Mouse (Mus musculus): ENCODE results near the gene Prdx6. TPM values are rescaled to one million over a fixed set of nuclear protein-coding genes. Genes with fewer than 3 reads are reported as not detected.
"Not testable (repeated sequence)": the region's sequence is repeated elsewhere in the genome, so short reads cannot be mapped to it uniquely, and the experiment has no call there.

Prdx6 gene
- polyA plus RNA-seq, 1 experiment from 2014 or later, result 587 TPM

- Histone ChIP-seq H3K27ac (no peak overlapping the region), H3K4me3 (peak overlapping the region; percentile 90; the same call in 1 of the 2 replicates), H3K36me3 (peaks cover 41% of the 10 kb centered on the region), H3K9me3 (no peaks in the 10 kb centered on the region), H3K27me3 (ENCODE audit: insufficient read depth, poor library complexity, severe bottlenecking) (no peaks in the 10 kb centered on the region), H3K4me1 (peaks cover 29% of the 10 kb centered on the region)
- WGBS, result 82% methylated on average over 11 of the region's 11 CpGs
- DNase-seq (ENCODE audit: low spot score), result no peak
These were observed 3.1 kb downstream of the Prdx6 start for GRCm38 (mm10) chr1:161247643-161248580.

GRCm38 (mm10) chr1:161247176-161247575, 3.8 kb downstream of the Prdx6 start:
- Histone ChIP-seq H3K4me1 (peaks cover 26% of the 10 kb centered on the region), H3K27ac (no peak overlapping the region), H3K9me3 (no peaks in the 10 kb centered on the region), H3K4me3 (no peak overlapping the region), H3K27me3 (ENCODE audit: insufficient read depth, poor library complexity, severe bottlenecking) (no peaks in the 10 kb centered on the region), H3K36me3 (peaks cover 48% of the 10 kb centered on the region)
- DNase-seq (ENCODE audit: low spot score), result no peak
- 87% methylated on average over 3 of the region's 3 CpGs for WGBS

- 96% methylated on average over 4 of the region's 4 CpGs for WGBS
- H3K9me3 ChIP-seq, result no peaks in the 10 kb centered on the region
- H3K27ac ChIP-seq, result no peak overlapping the region
- no peak for DNase-seq (ENCODE audit: low spot score)
- no peak overlapping the region for H3K4me3 ChIP-seq
- no peaks in the 10 kb centered on the region for H3K4me1 ChIP-seq
- no peaks in the 10 kb centered on the region for H3K27me3 ChIP-seq (ENCODE audit: insufficient read depth, poor library complexity, severe bottlenecking)
- H3K36me3 ChIP-seq, result peaks cover 56% of the 10 kb centered on the region
These were observed 13.3 kb downstream of the Prdx6 start for GRCm38 (mm10) chr1:161237750-161238149.

- peaks cover 52% of the 10 kb centered on the region for H3K36me3 ChIP-seq
These were observed 13.7 kb downstream of the Prdx6 start for GRCm38 (mm10) chr1:161237339-161237738.

GRCm38 (mm10) chr1:161233226-161233839, 17.7 kb downstream of the Prdx6 start:
- no peak for DNase-seq (ENCODE audit: low spot score)
- WGBS, result 88% methylated on average over 13 of the region's 13 CpGs
- H3K4me3 ChIP-seq, result no peak overlapping the region
- no peaks in the 10 kb centered on the region for H3K9me3 ChIP-seq
- peaks cover 16% of the 10 kb centered on the region for H3K36me3 ChIP-seq
- H3K27ac ChIP-seq, result no peak overlapping the region
- H3K27me3 ChIP-seq (ENCODE audit: insufficient read depth, poor library complexity, severe bottlenecking), result no peaks in the 10 kb centered on the region
- no peaks in the 10 kb centered on the region for H3K4me1 ChIP-seq

More at GRCm38 (mm10) chr1:161237339-161237738, 13.7 kb downstream of the Prdx6 start:
- no peak for DNase-seq (ENCODE audit: low spot score)
- Histone ChIP-seq H3K4me1 (no peaks in the 10 kb centered on the region), H3K4me3 (no peak overlapping the region), H3K27me3 (ENCODE audit: insufficient read depth, poor library complexity, severe bottlenecking) (no peaks in the 10 kb centered on the region), H3K9me3 (no peaks in the 10 kb centered on the region), H3K27ac (no peak overlapping the region)
- WGBS, result 93% methylated on average over 7 of the region's 7 CpGs

GRCm38 (mm10) chr1:161232181-161232580, 18.8 kb downstream of the Prdx6 start:
- Histone ChIP-seq H3K4me3 (no peak overlapping the region), H3K4me1 (no peaks in the 10 kb centered on the region), H3K36me3 (peaks cover 5% of the 10 kb centered on the region), H3K27ac (no peak overlapping the region), H3K27me3 (ENCODE audit: insufficient read depth, poor library complexity, severe bottlenecking) (no peaks in the 10 kb centered on the region), H3K9me3 (no peaks in the 10 kb centered on the region)
- DNase-seq (ENCODE audit: low spot score), result no peak
- WGBS, result 86% methylated on average over 5 of the region's 5 CpGs

GRCm38 (mm10) chr1:161224837-161225236, 26.2 kb downstream of the Prdx6 start:
- WGBS, result 69% methylated on average over 5 of the region's 5 CpGs
- no peak for DNase-seq (ENCODE audit: low spot score)
- Histone ChIP-seq H3K4me1 (no peaks in the 10 kb centered on the region), H3K4me3 (no peak overlapping the region), H3K9me3 (no peaks in the 10 kb centered on the region), H3K27ac (no peak overlapping the region), H3K36me3 (no peaks in the 10 kb centered on the region), H3K27me3 (ENCODE audit: insufficient read depth, poor library complexity, severe bottlenecking) (no peaks in the 10 kb centered on the region)

- no peaks in the 10 kb centered on the region for H3K4me1 ChIP-seq
- H3K36me3 ChIP-seq, result no peaks in the 10 kb centered on the region
- no peak for DNase-seq (ENCODE audit: low spot score)
- 48% methylated on average over 3 of the region's 3 CpGs for WGBS
- H3K27ac ChIP-seq, result no peak overlapping the region
- no peak overlapping the region for H3K4me3 ChIP-seq
- no peaks in the 10 kb centered on the region for H3K27me3 ChIP-seq (ENCODE audit: insufficient read depth, poor library complexity, severe bottlenecking)
- no peaks in the 10 kb centered on the region for H3K9me3 ChIP-seq
These were observed 31.2 kb downstream of the Prdx6 start for GRCm38 (mm10) chr1:161219816-161220215.

- peaks cover 9% of the 10 kb centered on the region; the same call in 1 of the 2 replicates for H3K4me1 ChIP-seq
- DNase-seq (ENCODE audit: low spot score), result no peak
- H3K9me3 ChIP-seq, result no peaks in the 10 kb centered on the region
- H3K27me3 ChIP-seq (ENCODE audit: insufficient read depth, poor library complexity, severe bottlenecking), result no peaks in the 10 kb centered on the region
- no peaks in the 10 kb centered on the region for H3K36me3 ChIP-seq
- 26% methylated on average over 4 of the region's 4 CpGs for WGBS
- no peak overlapping the region for H3K4me3 ChIP-seq
- H3K27ac ChIP-seq, result no peak overlapping the region
These were observed 36.6 kb downstream of the Prdx6 start for GRCm38 (mm10) chr1:161214465-161214864.

GRCm38 (mm10) chr1:161199856-161200255, 51.2 kb downstream of the Prdx6 start:
- DNase-seq (ENCODE audit: low spot score), result no peak
- Histone ChIP-seq H3K4me1 (0 out of 2 replicates have a peak, but pooled peaks cover 2% of the 10 kb centered on the region), H3K36me3 (no peaks in the 10 kb centered on the region), H3K27ac (no peak overlapping the region), H3K9me3 (no peaks in the 10 kb centered on the region), H3K4me3 (no peak overlapping the region), H3K27me3 (ENCODE audit: insufficient read depth, poor library complexity, severe bottlenecking) (no peaks in the 10 kb centered on the region)
- 65% methylated on average over 5 of the region's 5 CpGs for WGBS

GRCm38 (mm10) chr1:161196364-161196763, 54.7 kb downstream of the Prdx6 start:
- DNase-seq (ENCODE audit: low spot score); H3K4me1 ChIP-seq; H3K9me3 ChIP-seq; H3K27me3 ChIP-seq (ENCODE audit: insufficient read depth, poor library complexity, severe bottlenecking); H3K36me3 ChIP-seq: not testable (repeated sequence)
- 56% methylated on average over 11 of the region's 11 CpGs for WGBS
- Histone ChIP-seq H3K4me3 (peak overlapping the region; percentile 61), H3K27ac (0 out of 2 replicates have a peak overlapping the region, but pooled peaks have one; percentile 60)

- peak; percentile 91 for DNase-seq (ENCODE audit: low spot score)
- under 1% methylated on average over 16 of the region's 16 CpGs for WGBS
- Histone ChIP-seq H3K36me3 (no peaks in the 10 kb centered on the region), H3K27ac (peak overlapping the region; percentile 60), H3K4me1 (0 out of 2 replicates have a peak, but pooled peaks cover 2% of the 10 kb centered on the region), H3K4me3 (peak overlapping the region; percentile 61), H3K27me3 (ENCODE audit: insufficient read depth, poor library complexity, severe bottlenecking) (no peaks in the 10 kb centered on the region), H3K9me3 (no peaks in the 10 kb centered on the region)
These were observed 55.3 kb downstream of the Prdx6 start for GRCm38 (mm10) chr1:161195541-161196351.
